Mouse (Mus musculus) midbrain, postnatal 0 days (tissue): ENCODE measurements around the gene Spdye4c. TPM values are rescaled to one million over a fixed set of nuclear protein-coding genes. Genes with fewer than 3 reads are reported as not detected.
A peak's percentile ranks its signal among the peaks of the same experiment; 100 is the strongest.

Source experiments
- ATAC-seq: fragments of 200-750 bp; cut with Nextera tagmentation; 2 replicates; pipeline ENCODE4 v1.8.0; 2017; ENCODE audit warnings: moderate number of reproducible peaks, mild to moderate bottlenecking, moderate TSS enrichment, moderate library complexity; ENCODE audit not compliant: low FRiP score
- DNase-seq: peaks from one replicate; pipeline ENCODE4 v3.0.0-alpha.2; 2015; ENCODE audit warnings: low spot score
- H3K27ac ChIP-seq: fragments of 300-500 bp; sonication (generic); 2 replicates; pipeline ENCODE4 v1.5.1; 2014; ENCODE audit warnings: low read depth, mild to moderate bottlenecking, low read length, mixed read lengths
- H3K27me3 ChIP-seq: fragments of 300-500 bp; sonication (generic); 2 replicates; pipeline ENCODE4 v1.6.1; 2014; ENCODE audit warnings: low read length, control low read depth, mixed read lengths; ENCODE audit not compliant: insufficient read depth
- H3K36me3 ChIP-seq: fragments of 300-500 bp; sonication (generic); 2 replicates; pipeline ENCODE4 v1.6.1; 2014; ENCODE audit warnings: low read length, control low read depth, mixed read lengths; ENCODE audit not compliant: insufficient read depth
- H3K4me1 ChIP-seq: fragments of 300-500 bp; sonication (generic); 2 replicates; pipeline ENCODE4 v1.6.1; 2014; ENCODE audit warnings: mild to moderate bottlenecking, control low read depth, antibody characterized with exemption, low read length, mixed read lengths; ENCODE audit not compliant: insufficient read depth
- H3K4me2 ChIP-seq: fragments of 300-500 bp; sonication (generic); 2 replicates; pipeline ENCODE4 v1.6.1; 2014; ENCODE audit warnings: low read depth, mild to moderate bottlenecking, low read length, mixed read lengths; ENCODE audit not compliant: poor library complexity, severe bottlenecking
- H3K4me3 ChIP-seq: fragments of 300-500 bp; sonication (generic); 2 replicates; pipeline ENCODE4 v1.5.1; 2014; ENCODE audit warnings: low read depth, mild to moderate bottlenecking, low read length, moderate library complexity
- H3K9ac ChIP-seq: fragments of 300-500 bp; sonication (generic); replicated peaks from 2 replicates; pipeline ENCODE4 v1.6.1; 2014; ENCODE audit warnings: mild to moderate bottlenecking, low read length, moderate library complexity, mixed read lengths; ENCODE audit not compliant: poor library complexity, severe bottlenecking
- H3K9me3 ChIP-seq: fragments of 300-500 bp; sonication (generic); 2 replicates; pipeline ENCODE4 v1.6.1; 2016; ENCODE audit warnings: low read length, control low read depth
- CTCF ChIP-seq: IDR thresholded peaks from 2 replicates; pipeline ENCODE4 v1.5.1; 2016; ENCODE audit warnings: antibody characterized with exemption, mild to moderate bottlenecking
- WGBS: fragments of 180-500 bp; shearing (Covaris S2); extraction: QIAGEN DNeasy Blood & Tissue Kit; methylation state at CpG from one replicate; pipeline ENCODE4 v1.1.7; 2014; 5-methylcytosine and 5-hydroxymethylcytosine counted together
- polyA plus RNA-seq: library from polyadenylated mRNA; unstranded; fragments of >200 nt; fragmentation: Nextera tagmentation; extraction: Ambion mirVana; gene quantifications from 2 replicates; pipeline ENCODE4 v1.2.1, GENCODE M21; 2015
- total RNA-seq: library from RNA; depleted of rRNA; stranded (reverse); fragments of >200 nt; gene quantifications from 2 replicates; pipeline ENCODE4 v1.2.3, GENCODE M21; 2014

Spdye4c gene
- total and polyA plus RNA-seq, 2 experiments from 2014 or later: not detected

GRCm38 (mm10) chr2:128565904-128566303 is 25.1 kb upstream of the Spdye4c start:
- WGBS: 58% methylated on average over 8 of the region's 8 CpGs
- ATAC-seq (no peak), DNase-seq (no peak)
- TF ChIP-seq CTCF: no peak
- Histone ChIP-seq H3K27ac (no peak overlapping the region), H3K36me3 (no peaks in the 10 kb centered on the region), H3K27me3 (no peaks in the 10 kb centered on the region), H3K4me3 (no peak overlapping the region), H3K4me2 (no peak overlapping the region), H3K9ac (no peak overlapping the region), H3K9me3 (no peaks in the 10 kb centered on the region), H3K4me1 (no peaks in the 10 kb centered on the region)

- Histone ChIP-seq H3K4me3 (no peak overlapping the region), H3K27me3 (no peaks in the 10 kb centered on the region), H3K9me3 (no peaks in the 10 kb centered on the region), H3K27ac (no peak overlapping the region), H3K4me1 (no peaks in the 10 kb centered on the region), H3K9ac (no peak overlapping the region), H3K4me2 (no peak overlapping the region), H3K36me3 (no peaks in the 10 kb centered on the region)
- peak; percentile 47 for TF ChIP-seq CTCF
- WGBS: 71% methylated on average over 10 of the region's 10 CpGs
- DNase-seq: no peak
- no peak for ATAC-seq
Observed at GRCm38 (mm10) chr2:128566304-128567147, 24.5 kb upstream of the Spdye4c start.

- Histone ChIP-seq H3K36me3 (no peaks in the 10 kb centered on the region), H3K4me3 (no peak overlapping the region), H3K27me3 (no peaks in the 10 kb centered on the region), H3K9me3 (no peaks in the 10 kb centered on the region), H3K27ac (no peak overlapping the region), H3K4me1 (no peaks in the 10 kb centered on the region), H3K4me2 (no peak overlapping the region), H3K9ac (no peak overlapping the region)
- TF ChIP-seq CTCF: no peak
- 80% methylated on average over 6 of the region's 6 CpGs for WGBS
- DNase-seq (no peak), ATAC-seq (no peak)
Observed at GRCm38 (mm10) chr2:128568018-128568417, 23.0 kb upstream of the Spdye4c start.

GRCm38 (mm10) chr2:128568490-128568889 is 22.5 kb upstream of the Spdye4c start:
- DNase-seq (no peak), ATAC-seq (no peak)
- Histone ChIP-seq H3K9ac (no peak overlapping the region), H3K4me3 (no peak overlapping the region), H3K36me3 (no peaks in the 10 kb centered on the region), H3K27ac (no peak overlapping the region), H3K27me3 (no peaks in the 10 kb centered on the region), H3K4me2 (no peak overlapping the region), H3K9me3 (no peaks in the 10 kb centered on the region), H3K4me1 (no peaks in the 10 kb centered on the region)
- TF ChIP-seq CTCF: no peak
- WGBS: 85% methylated on average over 4 of the region's 4 CpGs

- no peak for TF ChIP-seq CTCF
- Histone ChIP-seq H3K27ac (no peak overlapping the region), H3K27me3 (no peaks in the 10 kb centered on the region), H3K4me3 (no peak overlapping the region), H3K9me3 (no peaks in the 10 kb centered on the region), H3K4me2 (no peak overlapping the region), H3K9ac (no peak overlapping the region), H3K4me1 (no peaks in the 10 kb centered on the region), H3K36me3 (no peaks in the 10 kb centered on the region)
- WGBS: 90% methylated on average over 4 of the region's 4 CpGs
- no peak for ATAC-seq
- DNase-seq: no peak
Observed at GRCm38 (mm10) chr2:128571001-128571400, 20.0 kb upstream of the Spdye4c start.

GRCm38 (mm10) chr2:128572726-128573624 is 18.0 kb upstream of the Spdye4c start:
- Histone ChIP-seq H3K27ac (no peak overlapping the region), H3K9ac (no peak overlapping the region), H3K27me3 (no peaks in the 10 kb centered on the region), H3K9me3 (no peaks in the 10 kb centered on the region), H3K4me2 (no peak overlapping the region), H3K4me1 (no peaks in the 10 kb centered on the region), H3K4me3 (no peak overlapping the region), H3K36me3 (no peaks in the 10 kb centered on the region)
- DNase-seq: peak; percentile 94
- peak; percentile 68 for ATAC-seq
- peak; percentile 100 for TF ChIP-seq CTCF
- 49% methylated on average over 16 of the region's 16 CpGs for WGBS
